Mouse (Mus musculus): ENCODE data around the gene Iars2.

Iars2 gene

DNA sequence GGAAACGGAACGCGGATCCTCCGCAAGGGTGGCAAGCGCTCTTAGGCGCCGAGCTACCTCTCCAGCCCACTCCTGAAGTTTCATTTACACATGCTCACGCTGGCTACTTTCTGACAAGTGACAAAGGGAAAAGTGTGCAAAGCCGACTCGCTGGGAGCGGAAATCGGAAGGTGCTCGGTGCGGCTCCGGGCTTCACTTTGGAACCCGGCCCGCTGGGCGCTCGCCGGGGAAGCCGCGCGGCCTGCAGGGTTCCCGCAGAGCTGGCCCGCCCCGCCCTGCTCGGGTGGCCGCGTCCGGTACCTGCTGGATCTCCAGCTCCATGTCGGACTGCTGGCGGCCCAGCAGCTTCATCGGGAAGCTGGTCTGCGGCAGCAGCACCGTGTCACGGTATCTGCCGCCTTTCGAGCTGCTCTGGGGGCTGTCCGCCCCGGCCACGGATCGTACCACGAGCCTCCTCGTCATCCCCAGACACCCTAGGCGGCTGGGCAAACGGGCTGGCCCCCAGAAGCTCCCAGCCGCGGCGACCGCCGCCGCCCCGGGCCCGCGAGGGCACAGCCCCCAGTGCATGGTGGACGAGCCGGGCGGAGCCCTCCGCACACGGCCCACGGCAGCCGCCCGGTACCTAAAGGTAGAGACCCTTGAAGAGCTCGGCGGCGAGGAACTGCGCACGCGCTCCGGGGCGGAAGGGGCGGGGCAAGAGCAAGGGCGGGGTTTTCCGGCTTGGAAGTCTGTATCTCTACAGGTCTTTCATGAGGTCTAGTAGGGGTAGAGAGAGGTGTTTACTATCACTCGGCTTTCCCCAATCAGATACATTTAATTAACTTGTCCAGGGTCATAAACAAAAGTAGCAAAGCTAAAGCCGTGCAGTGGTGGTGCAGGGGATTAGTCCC, at the start of gene Iars2:
Iars2 (minus strand) TSS at position 676 of the 890 bp plus-strand sequence.
- peak; percentile 87 to 91 for DNase-seq (ENCODE audit: low spot score in 2 of 2)

DNA sequence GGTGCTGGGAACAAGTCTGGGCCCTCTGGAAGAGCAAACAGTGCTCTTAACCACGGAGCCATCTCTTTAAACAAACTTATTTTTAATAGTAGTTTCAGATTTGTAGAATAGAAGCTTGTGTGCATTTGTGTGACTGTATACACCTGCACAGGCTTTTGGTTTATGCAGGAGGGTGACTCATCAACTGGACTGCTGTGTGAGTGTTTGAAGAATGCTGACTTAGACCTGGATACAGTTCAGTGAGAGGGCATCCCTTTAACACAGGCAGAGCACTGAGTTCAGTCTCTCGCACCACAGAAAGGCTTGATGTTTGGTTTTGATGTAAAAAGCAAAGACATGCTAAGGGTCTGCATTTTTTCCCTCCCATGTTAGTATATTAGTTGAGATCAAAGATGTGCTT, 48.2 kb upstream of the Iars2 start:
- no peak for DNase-seq (ENCODE audit: low spot score in 2 of 2)

DNA sequence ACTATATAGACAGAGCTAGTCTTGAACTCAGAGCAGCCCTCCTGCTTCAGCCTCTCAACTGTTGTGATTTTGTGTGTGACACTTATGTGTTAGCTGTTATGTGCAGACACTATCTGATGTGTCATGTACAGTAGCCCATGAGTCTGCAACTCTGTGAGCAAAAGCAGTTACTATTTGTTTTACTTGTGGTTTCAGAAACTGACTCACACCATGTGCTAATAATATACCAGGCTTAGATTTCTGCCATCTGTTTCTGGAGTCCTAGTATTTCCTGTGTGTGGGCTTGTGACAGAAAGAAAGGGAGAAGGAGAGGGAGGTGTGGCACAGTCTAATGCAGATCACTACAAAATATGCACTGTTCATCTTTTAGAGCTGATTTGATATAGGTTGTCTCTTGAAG, 47.2 kb upstream of the Iars2 start:
- DNase-seq (ENCODE audit: low spot score in 2 of 2): no peak

DNA sequence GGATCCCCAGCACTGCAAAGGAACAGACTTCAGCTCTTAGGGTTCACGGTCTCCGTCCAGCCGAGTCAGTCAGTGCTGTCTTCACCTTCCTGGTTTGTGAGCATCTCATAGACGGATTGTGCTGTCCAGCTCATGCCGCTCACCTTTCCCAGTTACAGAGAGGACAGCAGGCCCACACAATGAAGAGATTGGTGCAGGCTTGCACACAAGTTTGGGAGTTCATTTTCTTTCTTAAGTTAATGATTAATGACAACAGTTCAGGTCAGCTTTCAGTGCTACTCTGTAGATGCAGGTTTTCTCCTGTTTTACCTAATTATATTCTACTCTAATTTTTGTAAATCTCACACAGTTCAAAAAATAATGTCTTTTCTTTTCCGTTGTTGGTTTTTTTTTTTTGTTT, 40.8 kb upstream of the Iars2 start:
- DNase-seq (ENCODE audit: low spot score in 2 of 2): no peak

DNA sequence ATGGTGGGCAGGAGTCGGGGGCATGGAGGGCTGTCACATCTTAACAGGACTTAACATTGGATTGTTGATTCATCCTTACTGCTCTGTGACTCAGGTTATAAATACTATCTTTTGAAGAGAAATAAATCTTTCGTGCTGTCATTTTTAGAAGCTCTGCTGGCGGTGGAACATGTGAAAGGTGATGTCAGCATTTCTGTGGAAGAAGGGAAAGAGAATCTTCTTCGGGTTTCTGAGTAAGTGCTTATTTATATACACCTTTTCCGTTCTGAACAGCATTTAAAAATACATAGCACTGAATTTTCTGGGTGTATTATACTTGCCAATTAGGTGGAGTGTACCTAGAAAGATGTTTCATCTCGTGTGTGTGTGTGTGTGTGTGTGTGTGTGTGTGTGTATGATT, 38.2 kb upstream of the Iars2 start:
- no peak for DNase-seq (ENCODE audit: low spot score in 2 of 2)

DNA sequence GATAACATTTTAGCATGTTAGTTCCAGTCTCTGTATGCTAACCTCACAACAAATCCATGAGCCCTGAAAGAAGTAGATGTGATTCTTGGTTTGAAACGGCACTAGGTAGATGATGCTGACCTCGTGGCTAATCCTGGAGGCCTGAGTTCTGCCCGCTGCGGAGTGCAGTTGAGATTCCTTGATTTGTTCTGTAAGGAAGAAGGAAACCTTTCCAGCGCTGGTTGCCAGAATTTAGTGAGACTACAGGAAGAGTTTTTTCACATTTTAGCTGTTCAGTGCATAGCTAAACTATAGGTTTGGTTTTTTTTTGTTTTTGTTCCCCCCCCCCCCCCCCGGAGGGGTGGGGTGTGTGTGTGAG, 35.0 kb upstream of the Iars2 start:
- DNase-seq (ENCODE audit: low spot score in 2 of 2): no peak

DNA sequence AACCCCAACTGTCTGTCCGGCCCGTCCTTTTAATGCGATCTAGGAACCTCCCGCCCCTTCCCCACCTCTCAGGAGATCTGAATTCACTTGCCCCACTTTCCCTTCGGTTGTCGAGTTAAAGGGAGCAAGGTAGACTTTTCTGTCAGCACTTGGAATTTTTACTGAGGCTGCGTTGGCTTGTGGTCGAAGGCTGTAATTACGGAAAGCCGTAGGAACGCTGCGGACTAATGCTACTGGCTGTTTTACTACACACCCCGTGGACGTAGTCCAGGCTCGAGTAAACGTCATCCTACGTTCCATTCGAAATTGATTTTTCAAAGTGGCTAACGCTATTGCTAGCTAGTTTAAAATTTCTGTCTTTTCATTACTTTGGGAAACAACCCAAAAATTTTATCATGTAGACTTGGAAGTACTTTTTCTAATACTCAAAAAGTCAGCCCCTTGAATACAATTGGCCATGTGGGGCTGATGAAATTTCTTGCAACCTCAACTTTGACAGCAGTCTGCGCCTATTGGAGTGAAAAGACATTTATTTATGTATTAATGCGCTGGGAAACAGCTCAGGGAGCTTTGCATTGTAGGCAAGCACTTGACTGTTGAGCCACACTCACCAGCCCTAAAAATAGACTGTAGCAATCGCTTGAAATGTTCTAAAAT, 34.5 kb upstream of the Iars2 start:
- peak; percentile 14 to 23 for DNase-seq (ENCODE audit: low spot score in 2 of 2)

DNA sequence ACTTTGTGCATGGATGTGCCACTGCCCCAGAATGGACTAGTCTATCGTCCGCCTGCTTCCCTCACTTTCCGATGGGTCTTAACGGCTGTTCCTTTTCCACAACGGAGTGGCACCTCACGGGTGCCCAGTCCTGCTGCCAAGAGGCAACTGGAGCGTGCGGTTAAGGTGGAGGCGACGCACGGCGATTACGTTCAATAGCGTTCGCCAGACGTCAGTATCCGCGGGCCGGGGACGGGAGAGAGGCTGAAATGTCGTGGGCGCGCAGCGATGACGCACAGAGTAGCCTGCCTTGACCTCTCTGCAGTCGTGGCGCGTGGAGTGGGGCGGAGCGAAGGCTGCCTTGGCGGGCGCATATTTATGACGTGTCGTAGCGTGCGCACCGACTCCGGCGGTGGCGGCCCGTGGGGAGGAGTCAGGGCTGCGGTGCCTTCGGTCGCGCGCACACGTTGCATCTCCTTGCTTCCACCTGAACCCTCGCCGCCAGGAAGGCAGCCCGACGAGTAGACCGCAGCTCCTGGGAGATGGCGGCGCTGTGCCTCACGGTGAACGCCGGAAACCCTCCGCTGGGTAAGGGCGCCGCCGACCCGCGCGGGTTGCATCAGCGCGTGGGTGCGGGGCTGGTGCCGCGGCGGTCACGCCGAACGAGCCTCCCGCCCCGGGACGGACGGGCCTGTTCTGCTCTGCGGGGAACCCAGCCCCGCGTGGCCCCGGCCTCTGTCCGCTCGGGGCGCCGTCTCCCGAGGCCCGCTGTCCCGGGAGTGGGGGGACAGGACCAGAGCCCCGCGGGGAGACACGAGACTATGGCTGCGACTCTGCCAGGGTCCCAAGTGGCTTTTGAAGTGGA, 33.7 kb upstream of the Iars2 start, which contains the start of gene Eprs:
Eprs (plus strand) TSS at position 368 of the 844 bp plus-strand sequence.
- peak; percentile 98 to 99 for DNase-seq (ENCODE audit: low spot score in 2 of 2)

DNA sequence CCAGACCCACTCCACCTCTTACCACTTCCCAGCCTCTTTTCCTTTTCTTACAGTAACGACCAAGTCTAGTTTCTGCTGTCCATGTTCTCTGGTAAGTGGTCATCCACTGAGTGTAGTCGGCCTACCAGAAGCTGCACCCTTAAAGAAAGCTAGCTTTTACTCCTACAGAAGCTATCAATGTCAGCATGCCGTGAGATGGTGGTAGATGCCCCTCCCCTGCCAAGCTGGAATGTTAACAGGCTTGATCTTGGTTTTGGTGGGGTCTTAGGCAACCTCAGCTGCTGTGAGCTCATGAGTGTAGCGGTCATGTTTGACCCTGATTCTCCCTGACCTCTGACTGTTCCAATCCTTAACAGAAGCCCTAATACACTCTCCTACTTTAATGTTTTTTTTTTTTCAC, 29.0 kb upstream of the Iars2 start:
- DNase-seq (ENCODE audit: low spot score in 2 of 2): no peak

DNA sequence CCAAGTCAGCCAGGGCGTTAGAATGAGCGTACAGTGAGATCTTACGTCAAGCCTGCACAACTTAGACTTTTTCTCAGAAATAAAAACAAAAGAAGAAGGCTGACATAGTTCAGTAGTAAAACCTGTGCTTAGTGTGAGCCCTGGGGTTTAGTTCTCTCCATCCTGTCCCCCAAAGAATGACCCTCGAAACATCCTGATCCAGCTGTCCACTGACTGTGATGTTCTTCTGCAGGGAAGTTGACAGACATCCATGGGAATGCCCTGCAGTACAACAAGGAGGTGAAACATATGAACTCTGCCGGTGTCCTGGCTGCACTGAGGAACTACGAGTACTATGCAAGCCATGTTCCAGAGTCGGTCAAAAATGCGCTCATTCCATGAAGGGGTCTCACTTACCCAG, 27.1 kb upstream of the Iars2 start:
- no peak for DNase-seq (ENCODE audit: low spot score in 2 of 2)

DNA sequence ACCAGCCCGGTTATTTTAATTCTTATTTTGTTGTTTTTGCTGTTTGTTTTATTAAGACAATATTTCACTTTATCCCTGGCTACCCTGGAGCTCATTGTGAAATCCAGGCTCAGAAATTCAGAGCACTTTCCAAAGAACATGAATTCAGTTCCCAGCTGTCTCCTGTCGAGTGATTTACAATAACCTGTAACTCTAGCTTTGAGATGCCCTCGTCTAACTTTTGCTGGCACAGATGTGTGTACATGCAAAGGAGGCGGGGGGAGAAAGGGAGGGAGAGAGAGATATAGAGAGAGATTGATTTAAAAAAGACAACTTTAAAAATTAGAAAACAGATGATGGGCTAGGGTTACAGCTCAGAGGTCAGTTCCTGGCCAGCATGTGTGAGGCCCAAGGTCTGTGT, 25.5 kb upstream of the Iars2 start:
- no peak for DNase-seq (ENCODE audit: low spot score in 2 of 2)

DNA sequence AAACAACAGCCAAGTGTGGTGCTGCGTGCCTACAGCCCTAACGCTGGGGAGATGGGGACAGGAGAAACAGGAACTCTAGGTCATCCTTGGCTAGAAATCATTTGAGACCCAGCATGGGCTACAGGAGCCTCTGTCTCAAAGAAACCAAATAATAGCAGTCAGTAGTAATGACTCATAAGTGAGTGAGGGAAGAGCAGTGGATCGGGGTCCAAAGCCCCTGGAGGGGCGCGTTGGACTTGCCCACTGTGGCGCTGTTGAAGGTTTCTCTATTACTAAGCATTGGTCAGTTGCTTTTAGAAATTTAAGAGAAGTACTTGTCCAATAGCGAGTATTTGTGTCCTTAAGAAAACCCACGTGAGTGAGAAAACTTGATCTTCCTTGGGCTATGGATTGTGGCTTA, 24.2 kb upstream of the Iars2 start:
- DNase-seq (ENCODE audit: low spot score in 2 of 2): no peak

DNA sequence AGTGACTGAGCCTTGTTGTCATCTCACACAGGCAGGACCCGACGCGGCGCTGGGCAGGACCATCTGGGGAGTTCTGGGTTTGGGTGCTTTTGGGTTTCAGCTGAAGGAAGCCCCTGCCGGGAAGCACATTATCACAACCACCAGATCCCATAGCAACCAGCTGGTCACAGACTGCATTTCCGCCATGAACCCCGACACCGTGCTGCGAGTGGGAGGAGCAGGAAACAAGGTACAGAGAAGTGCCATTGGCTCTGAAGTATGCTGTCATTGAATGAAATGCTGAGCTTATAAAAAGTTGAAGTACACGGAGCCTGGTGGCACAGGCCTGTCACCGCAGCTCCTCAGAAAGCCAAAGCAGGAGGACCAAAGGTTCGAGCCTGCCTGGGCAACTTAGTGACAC, 23.0 kb upstream of the Iars2 start:
- DNase-seq (ENCODE audit: low spot score in 2 of 2): peak; percentile 12 to 16

DNA sequence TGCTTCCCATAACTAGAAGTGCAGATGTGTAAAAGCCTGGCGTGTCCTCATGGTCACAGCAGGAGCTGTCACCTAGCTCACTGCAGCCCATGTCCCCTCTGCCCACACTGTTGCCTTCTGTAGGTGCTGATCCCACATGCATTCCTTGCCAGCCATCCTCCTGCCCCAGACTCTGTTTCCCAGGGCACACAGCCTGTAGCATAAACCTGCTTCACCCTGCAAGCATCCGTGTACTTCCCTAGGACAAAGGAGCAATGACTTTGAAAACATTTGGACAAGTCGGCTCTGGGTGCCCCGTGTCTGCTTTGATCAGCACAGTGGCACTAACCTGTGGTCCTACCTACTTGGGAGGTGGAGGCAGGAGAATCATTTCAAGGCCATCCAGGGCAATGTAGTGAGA, 21.4 kb upstream of the Iars2 start:
- no peak for DNase-seq (ENCODE audit: low spot score in 2 of 2)

DNA sequence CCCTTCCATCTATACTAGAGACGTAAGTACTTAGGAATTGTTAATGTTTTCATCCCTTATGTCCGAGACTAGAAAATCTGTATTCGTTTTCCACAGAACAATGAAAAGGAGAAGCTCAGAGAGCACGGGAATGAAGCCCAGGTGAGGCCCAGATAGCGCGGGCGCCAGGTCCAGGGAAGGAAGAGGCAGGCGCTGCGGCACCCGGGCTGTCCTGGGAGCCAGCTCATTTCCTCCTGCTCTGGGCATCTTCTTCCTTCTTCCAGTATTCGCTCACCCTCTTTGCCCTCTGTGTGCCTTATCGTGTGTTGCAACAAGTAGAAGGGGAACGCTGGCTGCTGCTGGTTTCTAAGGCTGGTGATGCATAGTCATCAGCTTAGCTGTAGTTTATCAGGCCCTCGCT, 20.5 kb upstream of the Iars2 start:
- no peak for DNase-seq (ENCODE audit: low spot score in 2 of 2)

DNA sequence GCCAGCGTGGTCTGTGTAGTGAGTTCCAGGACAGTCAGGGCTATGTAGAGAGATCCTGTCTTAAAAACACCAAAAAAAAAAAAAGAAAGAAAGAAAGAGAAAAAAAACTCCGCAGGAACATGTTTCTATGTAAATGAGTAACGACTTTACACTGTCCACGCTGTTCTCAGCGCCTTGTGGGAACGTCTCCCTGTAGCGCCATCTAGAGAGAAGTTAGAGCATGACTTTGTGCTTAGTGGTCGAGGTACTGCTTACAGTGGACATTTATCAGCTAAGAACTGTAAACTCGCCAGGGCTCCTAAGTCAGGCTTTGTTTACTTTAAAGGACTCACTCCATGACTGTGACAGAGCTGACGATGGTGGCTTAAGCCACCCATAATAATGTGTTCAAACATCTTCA, 17.0 kb upstream of the Iars2 start:
- no peak for DNase-seq (ENCODE audit: low spot score in 2 of 2)

DNA sequence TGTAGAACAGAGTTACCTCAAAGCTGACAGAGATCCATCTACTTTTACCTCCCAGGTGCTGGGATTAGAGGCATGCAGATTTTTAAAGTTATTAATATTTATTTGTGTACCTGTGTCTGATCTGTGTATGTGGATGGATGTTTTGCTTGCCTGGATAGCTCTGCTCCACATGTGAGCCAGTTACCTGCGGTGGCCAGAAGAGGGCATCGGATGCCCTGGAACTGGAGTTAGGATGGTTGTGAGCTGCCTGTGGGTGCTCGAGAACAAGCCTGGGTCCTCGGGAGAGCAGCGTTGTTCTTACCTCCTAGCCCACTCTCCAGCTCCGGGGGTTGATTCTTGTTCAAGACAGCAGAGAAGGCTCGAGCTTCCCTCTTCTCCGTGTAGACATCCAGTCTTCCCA, 14.2 kb upstream of the Iars2 start:
- DNase-seq (ENCODE audit: low spot score in 2 of 2): no peak

DNA sequence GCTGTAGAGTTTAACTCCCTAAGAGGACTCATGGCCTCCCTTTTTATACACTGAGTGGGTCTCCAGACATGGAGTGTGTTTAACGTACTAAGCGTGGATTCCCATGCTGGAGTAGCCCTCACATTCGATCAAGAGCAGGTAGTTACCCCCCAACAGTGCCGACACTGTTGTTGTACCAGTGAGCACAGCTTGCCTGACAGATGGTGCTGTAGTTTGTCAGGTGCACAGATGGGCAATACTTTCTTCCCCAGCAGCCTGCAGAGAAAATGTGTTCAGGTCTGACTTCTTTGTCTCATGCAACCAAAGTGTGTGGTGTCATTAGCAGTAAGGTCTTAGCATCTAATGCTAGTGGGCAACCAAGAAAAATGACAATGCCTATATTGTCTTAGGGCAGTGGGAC, 13.2 kb upstream of the Iars2 start:
- no peak for DNase-seq (ENCODE audit: low spot score in 2 of 2)

DNA sequence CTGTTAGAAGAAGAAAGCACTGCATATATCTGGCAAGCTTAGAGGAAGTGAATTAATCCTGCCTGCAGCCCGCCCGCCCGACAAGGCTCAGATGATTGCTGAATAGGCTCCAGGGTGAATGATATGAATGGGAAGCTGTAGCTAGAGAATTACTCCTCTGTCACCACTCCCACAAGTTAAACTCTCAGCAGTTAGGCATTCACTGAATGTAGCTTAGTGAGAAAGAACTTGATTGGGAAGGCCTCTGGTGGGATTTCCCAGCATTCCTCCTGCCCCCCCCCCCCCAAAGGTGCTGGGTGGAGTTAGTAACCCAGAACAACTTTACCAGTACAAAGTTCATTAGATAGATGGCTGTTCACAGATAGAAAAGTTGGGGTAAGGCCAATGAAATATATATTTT, 7.3 kb upstream of the Iars2 start:
- DNase-seq (ENCODE audit: low spot score in 2 of 2): no peak

DNA sequence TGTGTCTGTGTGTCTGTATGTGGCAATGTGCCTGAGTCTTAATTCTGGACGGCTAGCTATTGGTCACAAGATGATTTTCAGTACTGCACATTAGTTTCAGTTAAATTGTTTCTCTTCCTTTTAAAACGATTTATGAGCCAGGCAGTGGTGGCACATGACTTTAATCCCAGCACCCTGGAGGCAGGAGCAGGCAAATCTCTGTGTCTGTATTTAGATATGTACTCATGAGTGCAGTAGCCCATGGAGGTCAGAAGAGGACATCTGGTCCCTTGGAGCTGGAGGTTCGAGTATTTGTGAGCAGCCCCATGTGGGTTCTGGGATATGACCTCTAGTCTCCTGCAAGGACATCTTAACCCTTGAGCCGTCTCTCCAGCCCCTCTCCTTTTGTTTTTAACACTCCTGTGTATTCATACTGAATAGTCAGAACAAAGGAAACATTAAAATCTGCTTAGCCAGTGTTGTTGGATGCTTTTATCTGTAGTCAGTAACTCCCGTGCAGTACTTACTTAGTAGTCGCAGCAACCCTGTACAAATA, 6.1 kb upstream of the Iars2 start:
- DNase-seq (ENCODE audit: low spot score in 2 of 2): no peak

DNA sequence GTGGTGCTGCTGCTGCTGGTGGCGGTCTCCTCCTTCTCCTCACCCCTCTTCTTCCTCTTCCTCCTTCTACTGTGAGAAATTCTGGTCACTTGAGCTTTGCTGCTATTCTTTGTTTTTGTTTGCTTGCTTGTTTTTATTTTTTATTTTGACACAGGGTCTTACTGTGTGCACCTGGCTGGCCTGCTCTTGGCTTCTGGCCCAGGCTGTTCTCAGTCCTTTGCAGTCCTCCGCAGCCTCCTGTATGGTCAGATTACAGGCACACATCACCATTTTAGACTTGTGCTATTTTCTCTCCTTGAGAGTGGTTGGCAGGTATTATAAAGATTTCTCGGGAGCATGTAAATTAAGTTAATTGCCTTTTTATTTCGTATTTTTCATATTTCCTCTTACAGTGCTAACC, 4.9 kb upstream of the Iars2 start:
- DNase-seq (ENCODE audit: low spot score in 2 of 2): no peak

DNA sequence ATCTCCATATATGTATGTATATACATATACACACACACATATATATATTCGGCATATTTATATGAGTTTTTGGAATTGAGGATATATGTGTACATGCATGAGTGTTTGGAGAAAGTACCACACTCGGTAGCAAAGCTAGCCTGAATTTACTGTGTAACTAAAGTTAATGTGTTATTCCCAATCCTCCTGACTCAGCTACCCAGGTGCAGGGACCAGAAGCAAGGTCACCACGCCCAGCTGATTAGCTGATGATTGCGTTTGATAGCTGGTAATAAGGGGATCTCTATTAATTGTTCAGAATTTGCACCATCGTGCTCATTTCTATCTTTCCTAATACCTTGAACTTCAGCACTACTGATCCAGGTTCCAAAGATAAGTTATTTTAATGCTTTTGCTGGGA, 4.5 kb upstream of the Iars2 start:
- DNase-seq (ENCODE audit: low spot score in 2 of 2): no peak
